ENCODE assay signal across 17 mouse cellular contexts in the genomic region with DNA sequence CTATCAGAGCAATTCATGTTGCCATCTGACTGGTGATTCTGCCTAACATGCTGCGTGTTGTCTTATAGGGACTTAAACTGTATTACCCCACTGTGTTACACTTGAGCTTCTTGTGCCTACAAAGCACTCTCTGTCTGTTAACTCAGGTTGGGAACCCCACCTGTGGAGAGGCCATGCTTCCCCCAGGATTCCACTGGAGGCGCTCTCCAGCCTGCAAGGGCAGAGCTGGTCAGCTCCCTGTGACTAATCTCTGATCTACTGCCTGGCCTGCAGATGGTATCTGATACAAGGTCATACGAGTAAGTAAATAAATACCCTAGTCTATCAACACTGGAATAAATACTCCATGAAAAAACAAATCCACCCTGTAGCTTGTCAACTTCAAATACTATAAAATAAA. TPM values are rescaled to one million over a fixed set of nuclear protein-coding genes. Genes with fewer than 3 reads are reported as not detected.
DNase-seq lines count a peak whose midpoint lies in the region; TF ChIP-seq lines count a peak whose summit lies in the region.
"Had no signal": no experiment of that assay in that cellular context is flagged by ENCODE, and none has a peak within 500 bp of the region (broad histone marks: within the 10 kb centered on the region; RNA-seq: fewer than 3 reads in every experiment).

No protein-coding gene starts in this region.

- peaks cover 1% of the 10 kb centered on the region for H3K4me1 ChIP-seq in ES-Bruce4 (ENCODE audit: control insufficient read depth, insufficient read depth, low read length)
- H3K4me1 ChIP-seq: forebrain, embryonic 15.5 days; heart, embryonic 13.5 days; limb, embryonic 15.5 days; stomach, embryonic 15.5 days had no signal

- H3K27me3 ChIP-seq in ES-Bruce4 (ENCODE audit: control insufficient read depth, insufficient read depth, low read length, poor library complexity, severe bottlenecking), result no peaks in the 10 kb centered on the region
- H3K27me3 ChIP-seq: forebrain, embryonic 15.5 days; heart, embryonic 13.5 days; limb, embryonic 15.5 days; stomach, embryonic 15.5 days had no signal

- TF ChIP-seq POLR2A in ES-Bruce4 (IDR thresholded peaks at IDR 0.05; ENCODE audit: insufficient read depth, low read length), result no peak

- H3K27ac ChIP-seq in ES-Bruce4 (ENCODE audit: insufficient read depth, low read length), result no peak overlapping the region
- H3K27ac ChIP-seq: forebrain, embryonic 15.5 days; heart, embryonic 13.5 days; limb, embryonic 15.5 days; stomach, embryonic 15.5 days had no signal

- no peak overlapping the region for H3K9ac ChIP-seq in ES-Bruce4 (ENCODE audit: low read depth, poor library complexity, severe bottlenecking)
- H3K9ac ChIP-seq: forebrain, embryonic 15.5 days; heart, embryonic 13.5 days; limb, embryonic 15.5 days; stomach, embryonic 15.5 days had no signal

- peak; percentile 57 for TF ChIP-seq CTCF in ES-Bruce4 (IDR thresholded peaks at IDR 0.05; ENCODE audit: low read depth, low read length)

- no peaks in the 10 kb centered on the region for H3K36me3 ChIP-seq in ES-Bruce4 (ENCODE audit: control insufficient read depth, insufficient read depth, low read length, poor library complexity, severe bottlenecking)
- H3K36me3 ChIP-seq: forebrain, embryonic 15.5 days; heart, embryonic 13.5 days; limb, embryonic 15.5 days; stomach, embryonic 15.5 days had no signal

- H3K9me3 ChIP-seq in ES-Bruce4 (replicated peaks; ENCODE audit: control insufficient read depth, insufficient read depth, low read length, poor library complexity, severe bottlenecking), result no peaks in the 10 kb centered on the region
- H3K9me3 ChIP-seq: forebrain, embryonic 15.5 days; heart, embryonic 13.5 days; limb, embryonic 15.5 days; stomach, embryonic 15.5 days had no signal

- H3K4me3 ChIP-seq in ES-Bruce4 (ENCODE audit: low read depth, low read length), result no peak overlapping the region
- H3K4me3 ChIP-seq: forebrain, embryonic 15.5 days; heart, embryonic 13.5 days; limb, embryonic 15.5 days; stomach, embryonic 15.5 days had no signal

- peak; percentile 22 for DNase-seq in kidney, adult 11 months
- no peak for DNase-seq in kidney, adult 18-20 months
- DNase-seq in adrenal gland, adult 2 months, result peak; percentile 70
- peak; percentile 24 to 58 for DNase-seq in kidney, postnatal 25 days
- DNase-seq in frontal cortex, postnatal 25 days (ENCODE audit: low spot score in 2 of 2), result no peak
- DNase-seq in spleen, postnatal 36 days (ENCODE audit: low spot score in 2 of 2), result no peak
- DNase-seq in layer of hippocampus, postnatal 14 days (ENCODE audit: low spot score in 2 of 2), result no peak
- DNase-seq: gastrocnemius, postnatal 14 days; right cerebral cortex, postnatal 14 days; thymus, postnatal 4 days had no signal

- TF ChIP-seq EP300 in ES-Bruce4 (IDR thresholded peaks at IDR 0.05; ENCODE audit: insufficient read depth, low read depth, low read length), result no peak

RNA-seq across cellular contexts. Expression of gene Gkap1, which starts 35.9 kb away (rescaled TPM):
- 41.8 and 44.2 TPM in 2 replicates for polyA plus RNA-seq in ES-Bruce4 (2011; ENCODE audit: insufficient read depth, insufficient read length, low read depth, missing spikeins)
- total RNA-seq in adrenal gland, adult 2 months (2021), result 10 to 100 TPM; 48.1 to 53.5 TPM
- polyA plus RNA-seq in adrenal gland, adult 2 months (2012; rRNA removed), result 12.1 and 20.3 TPM in 2 replicates
- 10 to 100 TPM; 21.4 to 22.3 TPM for total RNA-seq in layer of hippocampus, postnatal 14 days (2021)

RNA-seq across cellular contexts. Expression of gene Kif27, which starts 47.6 kb away (rescaled TPM):
- 1.4 and 2.2 TPM in 2 replicates for polyA plus RNA-seq in ES-Bruce4 (2011; ENCODE audit: insufficient read depth, insufficient read length, low read depth, missing spikeins)
- 1 to 10 TPM in 1 of 2 experiments, under 1 TPM in 1; 0.63 to 1.1 TPM for total RNA-seq in adrenal gland, adult 2 months (2021)
- 0.08 and 0.11 TPM in 2 replicates for polyA plus RNA-seq in adrenal gland, adult 2 months (2012; rRNA removed)
- 1 to 10 TPM; 2.0 to 3.6 TPM for total RNA-seq in layer of hippocampus, postnatal 14 days (2021)
- total RNA-seq: neutrophil, adult 5-6 weeks had no signal
- polyA plus RNA-seq: inflammation-experienced regulatory T-cells, adult 6 months had no signal

Comparison
In these comparisons a context has a peak if more than half of its experiments do, and no peak if none do; other contexts are left out.
1. DNase-seq: peak in kidney, adult 11 months (single experiment), adrenal gland, adult 2 months (single experiment) and kidney, postnatal 25 days (2 of 2); none in kidney, adult 18-20 months (single experiment), frontal cortex, postnatal 25 days (0 of 2), spleen, postnatal 36 days (0 of 2) and layer of hippocampus, postnatal 14 days (0 of 2).